Mouse (Mus musculus) large intestine, adult 2 months (tissue): ENCODE measurements around the gene Tnni3. TPM values are rescaled to one million over a fixed set of nuclear protein-coding genes. Genes with fewer than 3 reads are reported as not detected.

Experiments
- DNase-seq: peaks from one replicate; pipeline ENCODE4 v3.0.0-alpha.2; 2012; ENCODE audit warnings: low read depth, low spot score
- WGBS: fragments of 180-500 bp; shearing (Covaris S2); methylation state at CpG from one replicate; pipeline ENCODE4 v1.1.7; 2018; 5-methylcytosine and 5-hydroxymethylcytosine counted together
- polyA plus RNA-seq: library from polyadenylated mRNA; depleted of rRNA; stranded (reverse); fragments of >200 nt; gene quantifications from 2 replicates; pipeline ENCODE4 v1.2.3, GENCODE M21; 2012

The Tnni3 gene
- polyA plus RNA-seq, 1 experiment, result 1.9 TPM

DNA sequence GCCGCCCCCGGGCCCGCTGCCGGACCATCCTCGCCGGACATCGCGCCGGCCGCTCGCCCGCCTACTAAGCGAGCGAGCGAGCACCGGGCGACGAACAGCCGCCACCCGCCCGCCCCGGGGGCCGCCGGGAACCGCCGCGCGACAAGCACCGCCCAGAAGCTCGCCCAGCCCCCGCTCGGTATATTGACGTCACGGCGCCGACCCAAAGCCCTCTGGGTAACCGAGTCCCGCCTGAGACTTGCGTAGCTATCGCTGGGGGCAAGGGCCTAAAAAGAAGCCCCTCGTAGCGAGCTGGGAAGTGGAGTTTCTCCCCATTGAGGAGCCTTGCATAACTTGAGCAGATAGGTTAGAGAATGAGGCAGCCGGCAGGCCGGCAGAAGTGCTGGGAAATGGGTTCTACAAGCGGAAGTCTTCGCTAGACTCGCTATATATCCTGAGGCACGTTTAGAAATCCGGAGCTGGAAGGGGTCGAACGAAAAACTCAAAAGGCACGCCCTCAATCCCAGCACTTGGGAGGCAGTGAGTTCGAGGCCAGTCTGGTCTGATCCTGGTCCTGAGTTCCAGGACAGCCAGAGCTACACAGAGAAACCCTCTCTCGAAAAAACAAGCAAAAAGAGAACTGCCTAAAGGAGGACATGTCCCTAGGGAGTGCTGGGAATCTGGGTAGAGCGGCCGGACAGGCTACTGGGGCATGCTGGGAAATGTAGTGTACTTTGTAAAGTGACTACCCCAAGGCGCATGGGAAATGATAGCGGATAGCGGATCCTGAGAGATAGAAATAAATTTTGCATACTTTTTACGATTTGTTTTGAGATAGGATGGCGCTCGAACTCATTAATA, 22.3 kb downstream of the Tnni3 start, which contains the start of gene Ppp1r12c:
Ppp1r12c (minus strand) TSS at position 123 of the 840 bp plus-strand sequence.
- under 1% methylated on average over 62 of the region's 62 CpGs for WGBS
- peak; percentile 69 for DNase-seq

DNA sequence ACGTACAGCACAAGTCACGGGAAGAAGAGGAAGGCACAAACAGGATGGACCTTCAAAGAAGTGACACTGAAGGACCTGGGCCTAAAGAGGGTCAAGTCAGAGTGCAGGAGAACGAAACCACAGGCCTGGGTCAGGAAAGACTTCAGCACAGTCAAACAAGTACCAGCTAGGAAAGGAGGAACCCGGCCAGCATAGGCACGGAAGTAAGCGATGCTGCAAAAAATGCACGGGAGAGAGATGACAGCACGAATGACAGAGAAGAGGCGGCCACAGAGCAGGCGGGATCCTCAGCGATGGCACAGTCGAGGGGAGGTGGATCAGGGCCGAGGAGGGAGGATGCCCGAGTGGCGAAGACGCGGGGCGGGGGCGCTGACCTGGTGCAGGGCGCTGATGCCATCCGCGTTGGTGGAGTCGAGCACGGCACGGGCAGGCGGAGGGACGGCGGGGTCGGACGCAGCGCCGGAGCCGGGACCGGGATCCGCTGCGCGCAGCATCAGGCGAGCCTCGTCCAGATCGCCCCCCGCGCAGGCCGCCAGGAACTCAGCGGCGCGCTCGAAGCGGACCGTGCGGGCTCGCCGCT, 23.0 kb downstream of the Tnni3 start:
- no peak for DNase-seq
- under 1% methylated on average over 51 of the region's 52 CpGs for WGBS

DNA sequence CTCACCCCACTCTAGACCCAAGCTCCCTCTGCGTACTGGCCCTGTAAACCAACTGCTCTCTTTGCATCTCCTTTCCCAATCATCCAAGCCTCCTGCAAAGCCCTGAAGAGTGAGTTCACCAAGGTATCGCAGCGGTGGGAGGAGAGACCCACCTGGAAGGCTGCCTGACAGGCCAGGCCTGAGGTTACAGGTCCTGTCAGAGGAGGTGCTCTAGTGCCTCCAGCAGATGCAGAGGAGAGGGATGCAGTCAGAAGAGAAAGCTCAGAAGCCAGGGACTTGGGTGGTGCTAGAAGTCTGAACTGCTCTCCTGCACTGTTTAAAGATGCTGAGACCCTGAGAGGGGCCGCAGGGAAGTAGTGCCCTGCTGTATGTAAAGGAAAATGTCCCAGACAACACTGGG, 25.0 kb downstream of the Tnni3 start:
- DNase-seq, result no peak
- WGBS, result 78% methylated on average over 4 of the region's 4 CpGs

DNA sequence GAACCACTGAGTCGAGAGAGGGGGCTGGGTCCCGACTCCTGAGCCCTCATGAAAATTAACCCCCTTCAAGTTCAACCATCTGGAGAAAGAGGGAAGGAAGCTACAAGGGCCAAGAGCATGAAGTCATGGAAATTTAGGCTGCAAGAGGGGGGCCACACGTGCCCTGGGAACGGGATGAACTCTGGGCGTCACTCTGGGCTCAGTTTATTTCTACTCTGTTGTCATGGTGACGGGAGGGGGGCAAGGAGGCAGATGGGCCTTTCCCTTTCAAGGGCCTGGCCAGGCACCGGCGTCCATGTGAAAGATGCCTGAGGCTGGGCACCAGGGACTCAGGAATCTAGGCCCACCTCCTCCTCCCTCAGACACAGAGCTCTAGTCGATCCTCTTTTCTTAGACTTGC, 25.8 kb downstream of the Tnni3 start:
- 45% methylated on average over 9 of the region's 9 CpGs for WGBS
- DNase-seq, result no peak

DNA sequence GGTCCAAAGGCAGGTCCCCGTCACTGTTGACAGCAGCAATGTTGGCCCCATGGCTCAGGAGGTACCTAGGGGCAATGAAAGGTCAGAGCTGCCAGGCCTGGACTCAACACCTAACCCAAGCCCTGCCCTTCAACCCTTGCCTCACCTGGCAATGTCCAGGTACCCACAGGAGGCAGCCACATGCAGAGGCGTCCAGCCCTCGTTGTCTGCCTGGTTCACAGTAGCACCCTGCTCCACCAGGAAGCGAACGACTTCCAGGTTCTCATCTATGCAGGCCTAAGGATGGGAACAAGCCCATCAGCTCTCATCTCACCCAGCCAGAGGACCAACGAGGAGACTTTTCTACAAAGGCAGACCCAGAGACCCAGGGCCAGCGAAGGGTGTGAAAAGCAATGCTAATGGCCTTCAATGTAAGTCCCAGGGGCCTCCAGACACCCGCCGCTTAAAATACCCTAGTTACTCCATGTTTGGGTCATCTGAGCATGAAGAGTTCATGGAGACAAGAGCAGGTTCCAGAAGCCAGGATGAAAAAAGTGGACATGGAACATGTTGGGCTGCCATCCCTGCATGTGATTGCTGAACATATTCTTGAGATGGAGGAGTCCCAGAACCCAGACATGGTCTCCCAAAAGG, 26.6 kb downstream of the Tnni3 start:
- WGBS, result 81% methylated on average over 9 of the region's 9 CpGs
- DNase-seq, result no peak

DNA sequence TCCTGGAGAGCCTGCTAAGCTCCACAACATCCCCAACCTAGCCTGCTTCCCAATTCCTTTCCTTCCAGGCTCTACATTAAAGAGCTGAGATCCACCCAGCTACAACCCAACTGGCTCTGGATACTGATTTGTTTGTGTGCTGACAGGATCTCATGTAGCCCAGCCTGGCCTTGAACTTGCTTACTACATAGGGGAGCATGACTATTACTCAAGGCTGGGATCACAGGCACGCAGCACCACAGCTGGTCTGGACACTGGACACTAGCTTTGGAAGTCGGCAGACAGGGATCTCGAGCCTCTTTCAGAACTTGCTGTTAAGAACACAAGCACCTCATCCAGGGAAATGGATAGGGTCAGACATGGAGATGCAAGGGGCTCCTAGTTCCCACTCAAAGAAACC, 27.6 kb downstream of the Tnni3 start:
- DNase-seq, result no peak
- WGBS, result 78% methylated on average over 3 of the region's 3 CpGs

DNA sequence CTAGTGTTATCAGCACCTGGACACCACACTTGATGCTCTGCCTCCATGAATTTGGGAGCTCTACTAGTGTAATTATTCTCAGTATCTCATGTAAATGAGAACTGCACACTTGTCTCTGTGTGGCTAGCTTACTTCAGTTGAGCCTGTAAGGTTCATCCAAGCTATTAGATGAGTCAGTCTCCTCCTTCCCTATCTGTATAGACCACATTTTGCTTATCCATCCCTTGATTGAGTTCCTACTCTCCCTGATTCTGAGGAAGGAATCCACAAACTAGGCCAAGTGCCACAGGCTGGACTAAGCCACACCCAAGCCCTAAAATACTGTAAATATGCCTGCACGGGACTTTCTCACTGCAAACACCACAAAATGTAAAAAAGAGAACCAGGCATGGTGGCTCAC, 30.0 kb downstream of the Tnni3 start:
- no peak for DNase-seq
- WGBS, result 6% methylated on average over 1 of the region's 1 CpGs

DNA sequence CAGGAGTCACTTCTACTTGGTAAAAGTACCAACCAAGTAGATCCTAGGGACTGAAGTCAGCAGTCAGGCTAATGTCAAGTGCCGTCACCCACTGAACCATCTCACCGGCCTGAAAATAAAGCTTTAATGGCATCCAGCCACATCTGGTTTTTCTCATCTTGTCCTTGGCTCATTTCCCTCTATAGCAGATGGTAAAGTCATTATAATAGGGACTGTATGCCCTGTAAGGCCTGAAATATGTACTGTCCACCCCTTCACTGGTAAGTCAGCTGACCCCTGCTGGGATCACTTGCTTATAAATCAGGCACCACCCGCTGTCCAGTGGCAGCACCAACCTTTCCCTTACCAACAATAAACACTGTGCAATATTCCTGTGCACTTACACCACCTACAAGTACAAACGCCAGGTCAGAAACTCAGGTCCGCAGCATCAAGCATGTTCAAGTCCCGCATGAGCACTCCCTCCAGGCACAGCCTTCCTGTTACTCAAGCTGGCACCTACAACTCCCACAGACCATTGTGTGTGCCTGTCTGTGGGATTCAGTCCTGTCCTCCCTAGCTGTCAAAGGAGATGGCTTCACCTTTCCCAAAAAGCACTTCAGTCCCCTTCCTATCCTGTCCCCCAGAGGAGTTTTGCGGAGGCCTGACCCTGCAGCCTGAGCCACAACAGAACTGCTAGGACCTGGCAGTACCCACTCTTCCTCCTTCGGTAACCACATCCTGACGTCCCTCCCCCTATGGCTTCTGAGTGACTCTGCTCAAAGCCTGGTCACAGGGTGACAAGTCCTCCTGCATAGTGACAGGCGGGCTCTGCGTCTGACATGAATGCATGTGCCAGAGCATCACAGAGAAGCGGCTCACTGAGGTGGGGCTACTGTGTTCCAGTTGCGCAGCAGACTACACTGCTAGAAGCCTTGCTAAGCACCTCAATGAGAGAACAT, 31.5 kb downstream of the Tnni3 start:
- DNase-seq, result no peak
- WGBS, result 69% methylated on average over 13 of the region's 13 CpGs

DNA sequence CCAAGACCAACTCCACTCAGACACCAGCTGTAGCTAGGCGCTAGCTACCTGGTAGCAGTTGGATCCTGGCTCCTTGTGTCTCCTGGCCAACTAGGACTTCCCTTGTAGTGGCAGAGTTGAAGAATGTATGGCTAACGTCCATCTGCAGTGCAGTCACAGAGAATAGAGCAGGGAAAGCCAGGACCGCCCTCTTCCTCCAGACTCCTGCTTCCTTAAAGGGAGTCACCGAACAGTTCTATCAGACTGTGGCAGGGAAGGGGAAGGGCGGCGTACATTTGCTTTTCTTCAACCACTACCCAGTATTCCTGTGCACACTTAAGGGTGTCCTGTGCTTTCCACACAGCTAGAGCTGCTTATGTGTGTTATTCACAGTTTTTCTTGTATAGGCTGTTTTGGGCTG, 32.7 kb downstream of the Tnni3 start:
- WGBS, result 51% methylated on average over 6 of the region's 6 CpGs
- DNase-seq, result no peak

DNA sequence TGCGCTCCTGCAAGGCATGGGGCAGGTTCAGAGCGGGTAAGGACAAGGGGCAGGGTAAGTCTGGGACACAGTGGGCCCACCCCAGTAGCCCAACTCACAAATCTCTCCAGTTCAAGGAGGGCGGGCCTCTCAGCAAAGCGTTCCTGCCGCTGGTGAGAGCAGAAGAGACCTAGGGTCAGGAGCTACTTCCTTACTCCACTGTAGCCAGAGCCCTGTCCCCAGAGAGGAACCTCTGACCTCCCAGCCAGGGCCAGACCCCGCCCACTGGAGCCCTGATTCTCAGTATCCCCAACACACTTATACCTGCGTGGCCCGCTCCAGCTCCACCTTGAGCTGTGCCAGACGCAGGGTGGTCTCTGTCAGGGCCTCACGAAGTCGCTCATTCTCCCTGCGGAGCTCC, 41.7 kb downstream of the Tnni3 start:
- no peak for DNase-seq
- WGBS, result 83% methylated on average over 12 of the region's 12 CpGs

DNA sequence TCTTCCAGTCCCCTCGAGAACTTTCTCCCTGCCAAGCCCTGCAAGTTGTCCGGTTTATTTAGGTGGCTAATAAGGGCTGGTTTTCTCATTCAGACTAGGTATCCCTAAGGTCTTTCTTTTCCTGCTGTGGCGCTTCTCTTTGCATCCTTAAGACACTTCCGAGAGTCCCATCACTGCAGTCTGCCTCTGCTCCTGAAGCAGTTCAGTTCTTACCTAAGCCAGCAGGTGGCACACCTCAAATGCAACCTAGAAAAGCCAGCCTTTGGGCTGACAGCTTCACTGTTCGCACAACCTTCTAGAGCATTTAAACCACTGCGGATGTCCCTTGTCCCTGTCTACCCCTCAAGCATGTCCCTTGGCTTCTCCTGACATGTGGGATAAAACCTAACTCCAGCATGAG, 44.4 kb downstream of the Tnni3 start:
- no peak for DNase-seq
- WGBS, result 24% methylated on average over 6 of the region's 6 CpGs

DNA sequence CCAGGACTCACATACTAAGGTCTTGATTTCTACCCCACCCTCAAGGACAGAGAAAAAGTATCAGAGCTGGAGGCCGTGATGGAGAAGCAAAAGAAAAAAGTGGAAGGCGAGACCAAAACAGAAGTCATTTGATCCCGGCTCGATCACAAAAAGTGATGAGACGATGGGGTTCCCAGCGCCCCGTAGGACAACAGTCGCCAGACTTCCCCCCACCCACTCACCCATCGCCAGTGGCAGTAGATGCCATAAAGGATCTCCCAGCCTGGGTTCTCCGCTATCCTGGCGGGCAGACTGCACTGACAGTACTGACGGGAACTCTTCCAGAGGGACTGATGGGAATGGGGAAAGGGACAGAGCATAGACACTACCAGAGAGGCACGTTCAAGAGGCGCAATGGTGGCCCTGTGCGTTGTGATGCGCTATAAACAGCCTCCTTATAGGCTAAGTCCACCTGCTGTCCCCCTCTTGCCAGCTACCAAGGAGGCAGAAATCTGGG, 45.2 kb downstream of the Tnni3 start:
- WGBS, result 8% methylated on average over 16 of the region's 16 CpGs
- DNase-seq, result no peak

DNA sequence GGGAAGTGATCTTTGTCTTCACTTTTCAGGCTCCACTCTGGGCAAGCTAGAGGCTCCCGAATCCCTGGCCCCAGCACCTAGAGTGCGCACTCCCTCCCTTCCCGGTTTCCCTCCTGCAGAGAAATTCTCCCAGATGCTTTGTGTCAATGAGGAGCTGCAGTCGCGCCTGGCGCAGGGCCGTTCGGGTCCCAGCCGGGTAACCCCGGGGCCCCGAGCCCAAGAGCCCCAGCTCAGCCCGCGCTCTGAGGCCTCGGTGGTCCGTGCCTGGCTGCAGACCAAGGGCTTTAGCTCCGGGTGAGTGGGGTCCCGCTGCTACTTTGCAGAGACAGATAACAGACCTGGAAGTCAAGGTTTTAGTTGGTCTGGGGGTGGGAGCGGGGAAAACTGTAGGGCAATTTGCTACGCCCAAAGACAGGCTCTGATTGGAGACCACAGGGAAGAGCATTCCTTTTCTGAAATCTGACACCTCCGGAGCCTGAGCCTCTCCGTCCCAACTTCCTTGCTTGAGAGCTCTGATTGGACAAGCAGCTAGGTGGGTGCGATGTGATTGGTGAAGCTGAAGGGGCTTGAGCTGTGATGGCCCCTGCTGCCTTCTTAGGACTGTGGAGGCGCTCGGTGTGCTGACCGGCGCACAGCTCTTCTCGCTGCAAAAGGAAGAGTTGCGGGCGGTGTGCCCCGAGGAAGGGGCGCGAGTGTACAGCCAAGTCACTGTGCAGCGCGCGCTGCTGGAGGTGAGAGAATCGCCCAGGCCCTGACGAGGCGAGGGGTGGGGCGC, 45.8 kb downstream of the Tnni3 start:
- WGBS, result 2% methylated on average over 39 of the region's 39 CpGs
- no peak for DNase-seq

DNA sequence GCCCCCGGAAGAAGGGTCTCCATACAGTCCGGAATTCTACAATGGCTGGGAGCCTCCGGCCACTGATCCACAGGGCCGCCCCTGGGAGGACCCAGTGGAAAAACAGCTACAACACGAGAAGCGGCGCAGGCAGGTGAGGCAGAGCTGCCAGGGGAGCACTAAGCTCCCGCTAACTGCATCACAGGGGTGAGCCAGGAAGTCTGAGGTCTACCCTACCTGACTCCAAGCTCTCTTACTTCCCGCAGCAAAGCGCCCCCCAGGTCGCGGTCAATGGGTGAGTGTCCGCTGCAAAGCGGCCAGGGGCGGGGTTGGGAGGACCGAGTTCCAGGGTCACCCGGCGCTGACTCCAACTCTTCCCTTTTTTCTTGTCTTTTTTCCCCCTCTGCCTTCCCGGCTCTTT, 50.1 kb downstream of the Tnni3 start:
- WGBS, result 35% methylated on average over 19 of the region's 19 CpGs
- DNase-seq, result no peak

DNA sequence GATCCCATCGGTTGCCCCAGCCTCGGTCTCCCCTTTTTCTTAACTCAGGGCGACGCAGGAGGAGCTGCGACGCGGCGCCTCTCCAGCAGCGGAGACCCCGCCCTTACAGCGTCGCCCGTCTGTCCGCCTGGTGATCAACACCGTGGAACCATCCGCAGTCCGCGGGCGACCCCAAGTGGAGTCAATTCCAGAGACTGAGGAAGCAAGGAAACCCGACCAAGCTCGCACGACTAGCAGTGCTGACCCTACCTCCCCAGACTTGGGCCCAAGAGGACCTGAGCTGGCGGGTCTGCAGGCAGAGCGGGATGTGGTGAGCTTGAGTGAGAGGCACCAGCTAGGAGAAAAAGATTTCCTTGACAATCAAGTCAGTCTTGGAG, 52.9 kb downstream of the Tnni3 start:
- no peak for DNase-seq
- 2% methylated on average over 24 of the region's 24 CpGs for WGBS

DNA sequence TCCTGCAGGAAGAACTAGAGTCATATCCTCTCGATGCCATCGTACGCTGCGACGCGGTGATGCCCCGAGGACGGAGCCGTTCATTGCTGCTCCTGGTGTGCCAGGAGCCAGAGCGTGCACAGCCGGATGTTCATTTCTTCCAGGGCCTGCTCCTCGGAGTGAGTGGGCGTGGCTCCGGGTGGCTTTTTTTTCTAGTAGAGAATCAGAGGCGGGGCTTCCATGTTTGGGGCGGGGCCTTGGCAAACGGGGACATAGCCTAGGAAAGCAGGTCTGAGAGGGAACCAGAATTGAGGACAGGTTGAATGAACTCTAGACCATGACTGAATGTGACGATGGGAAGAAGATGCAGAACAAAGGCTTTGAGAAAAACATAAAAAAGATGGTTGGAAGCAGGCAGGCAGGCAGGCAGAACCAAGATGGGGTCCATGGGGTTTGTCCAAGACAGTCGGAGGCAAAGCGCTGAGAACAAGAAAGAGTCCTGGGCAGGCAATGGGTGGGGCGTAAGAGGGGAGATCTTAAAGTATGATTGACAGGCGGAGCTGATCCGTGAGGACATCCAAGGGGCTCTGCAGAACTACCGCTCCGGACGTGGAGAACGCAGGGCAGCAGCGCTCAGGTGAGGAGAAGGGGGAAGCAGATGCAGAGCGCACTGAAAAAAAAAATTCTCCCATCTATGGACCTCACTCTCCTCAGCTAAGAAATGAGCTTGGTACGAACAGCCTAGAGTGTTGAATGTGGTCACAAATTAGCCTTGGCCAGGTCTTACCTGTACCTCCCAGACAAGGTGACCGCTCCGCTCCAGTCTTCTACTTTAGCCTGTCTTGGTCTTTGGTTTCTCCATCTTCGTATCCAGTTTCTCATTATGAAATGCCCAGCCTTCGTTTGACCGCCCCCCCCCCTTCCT, 53.5 kb downstream of the Tnni3 start:
- 2% methylated on average over 35 of the region's 35 CpGs for WGBS
- no peak for DNase-seq
